Mouse (Mus musculus) olfactory bulb, adult 2 months (tissue): ENCODE results near the gene 4931440F15Rik.

Experiments
- CTCF ChIP-seq: fragments of 200-500 bp; IDR thresholded peaks from 2 replicates; pipeline ENCODE4 v1.5.1; 2012; ENCODE audit warnings: low read depth, mild to moderate bottlenecking, low read length, moderate library complexity; ENCODE audit not compliant: insufficient read depth
- POLR2A ChIP-seq: fragments of 200-500 bp; IDR thresholded peaks from 2 replicates; pipeline ENCODE4 v1.6.1; 2012; ENCODE audit warnings: mild to moderate bottlenecking, low read depth, low read length, moderate library complexity; ENCODE audit not compliant: insufficient read depth

GRCm38 (mm10) chr11:29778936-29779335 lies 46.5 kb downstream of the 4931440F15Rik start:
- TF ChIP-seq POLR2A: no peak
- no peak for TF ChIP-seq CTCF
